Mouse (Mus musculus): ENCODE results near the gene Ift172. TPM values are rescaled to one million over a fixed set of nuclear protein-coding genes. Genes with fewer than 3 reads are reported as not detected.

The Ift172 gene
- polyA plus RNA-seq (2012; fragmentation: generic; extraction: Trizol): 22.5 TPM

- Histone ChIP-seq H3K4me2 (ENCODE audit: low read depth) (peak within 1 kb of the TSS; percentile 94), H3K79me2 (ENCODE audit: control insufficient read depth, insufficient read depth) (no peaks in the 10 kb centered on the region), H3ac (ENCODE audit: control insufficient read depth, insufficient read length) (no peak within 1 kb of the TSS), H3K27me3 (ENCODE audit: control insufficient read depth, insufficient read depth, insufficient read length) (no peaks in the 10 kb centered on the region), H3K4me3 (peak within 1 kb of the TSS; percentile 67), H3K36me3 (ENCODE audit: control insufficient read depth, insufficient read depth) (peaks cover 2% of the 10 kb centered on the region)
- TF ChIP-seq POLR2A (IDR thresholded peaks at IDR 0.05; ENCODE audit: insufficient read length, low read depth) (peak; percentile 90), REST (IDR thresholded peaks at IDR 0.05; ENCODE audit: insufficient read depth, insufficient read length) (no peak), TCF12 (IDR thresholded peaks at IDR 0.05; ENCODE audit: insufficient read depth, poor library complexity, severe bottlenecking) (no peak), POLR2AphosphoS2 (IDR thresholded peaks at IDR 0.05; ENCODE audit: insufficient read length, low read depth) (peak; percentile 90), SRF (IDR thresholded peaks at IDR 0.05; ENCODE audit: control insufficient read depth, insufficient read length, low read depth) (peak; percentile 76), USF1 (IDR thresholded peaks at IDR 0.05; ENCODE audit: low read depth) (peak; percentile 26), MYOG (IDR thresholded peaks at IDR 0.05; ENCODE audit: control insufficient read depth in 1 of 3, insufficient read depth in 1 of 3, insufficient read length in 2 of 3, low read depth in 2 of 3) (no peak), E2F4 (IDR thresholded peaks at IDR 0.05; ENCODE audit: insufficient read depth) (no peak), TCF3 (IDR thresholded peaks at IDR 0.05; ENCODE audit: insufficient read length, low read depth) (no peak), MAX (IDR thresholded peaks at IDR 0.05; ENCODE audit: low read depth) (no peak), MYOD1 (IDR thresholded peaks at IDR 0.05; ENCODE audit: control insufficient read depth in 1 of 3, insufficient read length in 2 of 3, low read depth in 2 of 3) (peak in 1 of 3 experiments; percentile 4), CEBPB (IDR thresholded peaks at IDR 0.05; ENCODE audit: insufficient read depth, poor library complexity, severe bottlenecking) (peak; percentile 40; the same call in 1 of the 2 replicates)
Observed at GRCm38 (mm10) chr5:31290521-31291360, at the start of gene Ift172. TSS of gene Ift172 (minus strand) at chr5:31291116.

- TF ChIP-seq CEBPB (IDR thresholded peaks at IDR 0.05; ENCODE audit: insufficient read depth, poor library complexity, severe bottlenecking): no peak
- no peak overlapping the region for H3K4me3 ChIP-seq
- no peaks in the 10 kb centered on the region for H3K27me3 ChIP-seq (ENCODE audit: control insufficient read depth, insufficient read depth, insufficient read length)
- H3K79me2 ChIP-seq (ENCODE audit: control insufficient read depth, insufficient read depth): no peaks in the 10 kb centered on the region
- H3ac ChIP-seq (ENCODE audit: control insufficient read depth, insufficient read length): no peak overlapping the region
- no peaks in the 10 kb centered on the region for H3K36me3 ChIP-seq (ENCODE audit: control insufficient read depth, insufficient read depth)
- peak overlapping the region; percentile 9 for H3K4me2 ChIP-seq (ENCODE audit: low read depth)
Observed at GRCm38 (mm10) chr5:31328255-31328654, 37.3 kb upstream of the Ift172 start.

- Histone ChIP-seq H3K4me3 (no peak overlapping the region), H3K36me3 (ENCODE audit: control insufficient read depth, insufficient read depth) (no peaks in the 10 kb centered on the region), H3K4me2 (ENCODE audit: low read depth) (no peak overlapping the region), H3K27me3 (ENCODE audit: control insufficient read depth, insufficient read depth, insufficient read length) (no peaks in the 10 kb centered on the region), H3ac (ENCODE audit: control insufficient read depth, insufficient read length) (no peak overlapping the region), H3K79me2 (ENCODE audit: control insufficient read depth, insufficient read depth) (no peaks in the 10 kb centered on the region)
- TF ChIP-seq CEBPB (IDR thresholded peaks at IDR 0.05; ENCODE audit: insufficient read depth, poor library complexity, severe bottlenecking) (no peak), POLR2A (IDR thresholded peaks at IDR 0.05; ENCODE audit: insufficient read length, low read depth) (no peak), SRF (IDR thresholded peaks at IDR 0.05; ENCODE audit: control insufficient read depth, insufficient read length, low read depth) (no peak), POLR2AphosphoS2 (IDR thresholded peaks at IDR 0.05; ENCODE audit: insufficient read length, low read depth) (no peak), TCF12 (IDR thresholded peaks at IDR 0.05; ENCODE audit: insufficient read depth, poor library complexity, severe bottlenecking) (no peak), TCF3 (IDR thresholded peaks at IDR 0.05; ENCODE audit: insufficient read length, low read depth) (no peak), E2F4 (IDR thresholded peaks at IDR 0.05; ENCODE audit: insufficient read depth) (no peak), MYOD1 (IDR thresholded peaks at IDR 0.05; ENCODE audit: control insufficient read depth in 1 of 3, insufficient read length in 2 of 3, low read depth in 2 of 3) (no peak), MYOG (IDR thresholded peaks at IDR 0.05; ENCODE audit: control insufficient read depth in 1 of 3, insufficient read depth in 1 of 3, insufficient read length in 2 of 3, low read depth in 2 of 3) (no peak), USF1 (IDR thresholded peaks at IDR 0.05; ENCODE audit: low read depth) (no peak), MAX (IDR thresholded peaks at IDR 0.05; ENCODE audit: low read depth) (no peak), REST (IDR thresholded peaks at IDR 0.05; ENCODE audit: insufficient read depth, insufficient read length) (no peak)
Observed at GRCm38 (mm10) chr5:31326850-31327249, 35.9 kb upstream of the Ift172 start.

GRCm38 (mm10) chr5:31324085-31324484 lies 33.2 kb upstream of the Ift172 start:
- Histone ChIP-seq H3K36me3 (ENCODE audit: control insufficient read depth, insufficient read depth) (no peaks in the 10 kb centered on the region), H3K79me2 (ENCODE audit: control insufficient read depth, insufficient read depth) (no peaks in the 10 kb centered on the region), H3ac (ENCODE audit: control insufficient read depth, insufficient read length) (no peak overlapping the region), H3K27me3 (ENCODE audit: control insufficient read depth, insufficient read depth, insufficient read length) (no peaks in the 10 kb centered on the region), H3K4me3 (no peak overlapping the region), H3K4me2 (ENCODE audit: low read depth) (no peak overlapping the region)
- peak in 2 of 3 experiments; percentile 10 to 70 for TF ChIP-seq MYOD1 (IDR thresholded peaks at IDR 0.05; ENCODE audit: control insufficient read depth in 1 of 3, insufficient read length in 2 of 3, low read depth in 2 of 3)
- peak in 2 of 3 experiments; percentile 52 to 54 for TF ChIP-seq MYOG (IDR thresholded peaks at IDR 0.05; ENCODE audit: control insufficient read depth in 1 of 3, insufficient read depth in 1 of 3, insufficient read length in 2 of 3, low read depth in 2 of 3)
- TF ChIP-seq TCF12 (IDR thresholded peaks at IDR 0.05; ENCODE audit: insufficient read depth, poor library complexity, severe bottlenecking): no peak

GRCm38 (mm10) chr5:31322776-31323175 lies 31.9 kb upstream of the Ift172 start:
- Histone ChIP-seq H3K79me2 (ENCODE audit: control insufficient read depth, insufficient read depth) (no peaks in the 10 kb centered on the region), H3K27me3 (ENCODE audit: control insufficient read depth, insufficient read depth, insufficient read length) (no peaks in the 10 kb centered on the region), H3K36me3 (ENCODE audit: control insufficient read depth, insufficient read depth) (no peaks in the 10 kb centered on the region), H3K4me3 (no peak overlapping the region), H3K4me2 (ENCODE audit: low read depth) (no peak overlapping the region), H3ac (ENCODE audit: control insufficient read depth, insufficient read length) (no peak overlapping the region)
- no peak for TF ChIP-seq REST (IDR thresholded peaks at IDR 0.05; ENCODE audit: insufficient read depth, insufficient read length)
- TF ChIP-seq POLR2A (IDR thresholded peaks at IDR 0.05; ENCODE audit: insufficient read length, low read depth): no peak

Data from myocyte (in vitro differentiated cells).